Mouse (Mus musculus): ENCODE measurements around the gene Rbm14.

Gene Rbm14

GRCm38 (mm10) chr19:4811063-4811908 lies at the start of gene Rbm14, which contains the start of gene Gm21992:
Gene Rbm14 (minus strand): TSS chr19:4811634.
Gene Gm21992 (minus strand): TSS chr19:4811612.
- DNase-seq, result peak; percentile 99

DNA sequence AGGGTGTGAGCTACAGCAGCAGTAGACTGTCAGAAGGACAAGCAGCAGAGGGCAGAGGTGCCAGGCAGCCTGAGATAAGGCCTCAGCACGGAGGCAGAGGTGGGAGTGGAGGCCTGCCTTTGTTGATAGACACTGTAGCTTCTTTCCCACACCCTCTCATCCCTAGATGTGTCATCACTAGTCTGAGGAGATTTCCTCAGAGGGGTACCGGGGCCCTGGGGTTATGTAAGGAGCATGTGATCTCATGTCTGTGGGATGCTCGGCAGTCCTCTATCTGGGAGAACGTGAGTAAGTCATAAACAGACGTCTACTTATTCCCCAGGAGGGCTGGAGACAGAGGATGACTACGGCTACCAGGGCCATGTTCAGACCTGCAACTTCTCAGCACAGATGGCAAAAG lies 47.6 kb upstream of the Rbm14 start:
- no peak for DNase-seq

- no peak for DNase-seq
Observed at GRCm38 (mm10) chr19:4855951-4856350, 44.5 kb upstream of the Rbm14 start.

- DNase-seq, result no peak
Observed at GRCm38 (mm10) chr19:4855470-4855820, 44.0 kb upstream of the Rbm14 start.

- peak; percentile 95 for DNase-seq
Observed at GRCm38 (mm10) chr19:4854552-4855469, 43.4 kb upstream of the Rbm14 start, which contains the start of gene Ctsf. Gene Ctsf (plus strand): TSS chr19:4855130.

GRCm38 (mm10) chr19:4850281-4850680 lies 38.8 kb upstream of the Rbm14 start:
- DNase-seq, result no peak

- DNase-seq, result no peak
Observed at GRCm38 (mm10) chr19:4849800-4850199, 38.4 kb upstream of the Rbm14 start.

GRCm38 (mm10) chr19:4847490-4847889 lies 36.1 kb upstream of the Rbm14 start:
- no peak for DNase-seq

- DNase-seq, result no peak
Observed at GRCm38 (mm10) chr19:4845846-4846245, 34.4 kb upstream of the Rbm14 start.

GRCm38 (mm10) chr19:4842611-4843010 lies 31.2 kb upstream of the Rbm14 start:
- no peak for DNase-seq

DNA sequence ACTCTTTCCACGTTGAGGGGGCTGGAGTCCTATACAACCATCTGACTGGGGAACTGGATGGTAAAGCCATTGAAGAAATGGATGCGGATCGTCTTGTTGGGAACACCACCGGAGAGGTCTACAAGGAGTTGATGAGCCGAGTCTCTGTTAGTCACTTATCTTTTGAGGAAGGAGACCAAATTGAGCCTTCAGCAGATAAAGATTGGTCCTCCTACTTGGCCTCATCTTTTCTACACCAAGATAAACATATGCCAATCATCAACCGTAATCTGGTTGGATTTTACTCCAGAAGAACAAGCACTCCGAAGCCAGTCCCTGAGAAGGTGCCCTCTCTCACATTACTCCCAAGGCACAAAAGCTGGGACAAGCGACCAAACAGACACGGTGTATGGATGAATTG lies 29.4 kb upstream of the Rbm14 start:
- no peak for DNase-seq

GRCm38 (mm10) chr19:4839149-4839548 lies 27.7 kb upstream of the Rbm14 start, which contains the start of the genes Ccs and Ccdc87:
Gene Ccs (minus strand): TSS chr19:4839332.
Gene Ccdc87 (plus strand): TSS chr19:4839366.
- DNase-seq, result peak; percentile 97

GRCm38 (mm10) chr19:4838526-4839140 lies 27.2 kb upstream of the Rbm14 start:
- DNase-seq, result no peak

DNA sequence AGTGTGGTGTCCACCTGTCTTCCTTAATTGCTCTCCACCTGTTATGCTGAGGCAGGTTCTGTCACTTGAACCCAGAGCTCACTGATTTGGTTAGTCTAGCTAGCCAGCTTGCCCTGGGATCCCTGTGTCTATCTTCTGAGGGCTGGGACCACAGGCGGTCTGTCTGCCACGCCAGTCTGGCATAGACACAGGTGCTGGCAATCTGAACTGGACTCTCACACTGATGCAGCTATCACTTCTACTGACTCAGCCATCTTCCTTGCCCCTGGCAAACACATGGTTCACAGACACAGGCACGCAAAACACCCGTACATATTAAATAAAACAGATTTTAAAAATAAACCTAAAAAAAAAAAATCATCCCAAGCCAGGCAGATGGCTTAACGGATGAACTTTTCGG lies 25.6 kb upstream of the Rbm14 start:
- DNase-seq, result no peak

- DNase-seq, result no peak
Observed at GRCm38 (mm10) chr19:4836096-4836495, 24.7 kb upstream of the Rbm14 start.

- no peak for DNase-seq
Observed at GRCm38 (mm10) chr19:4833977-4834376, 22.5 kb upstream of the Rbm14 start.

GRCm38 (mm10) chr19:4829156-4829555 lies 17.7 kb upstream of the Rbm14 start:
- DNase-seq, result peak; percentile 80

- DNase-seq, result no peak
Observed at GRCm38 (mm10) chr19:4828444-4829114, 17.1 kb upstream of the Rbm14 start.

- peak; percentile 54 for DNase-seq
Observed at GRCm38 (mm10) chr19:4820678-4821303, 9.4 kb upstream of the Rbm14 start.

DNA sequence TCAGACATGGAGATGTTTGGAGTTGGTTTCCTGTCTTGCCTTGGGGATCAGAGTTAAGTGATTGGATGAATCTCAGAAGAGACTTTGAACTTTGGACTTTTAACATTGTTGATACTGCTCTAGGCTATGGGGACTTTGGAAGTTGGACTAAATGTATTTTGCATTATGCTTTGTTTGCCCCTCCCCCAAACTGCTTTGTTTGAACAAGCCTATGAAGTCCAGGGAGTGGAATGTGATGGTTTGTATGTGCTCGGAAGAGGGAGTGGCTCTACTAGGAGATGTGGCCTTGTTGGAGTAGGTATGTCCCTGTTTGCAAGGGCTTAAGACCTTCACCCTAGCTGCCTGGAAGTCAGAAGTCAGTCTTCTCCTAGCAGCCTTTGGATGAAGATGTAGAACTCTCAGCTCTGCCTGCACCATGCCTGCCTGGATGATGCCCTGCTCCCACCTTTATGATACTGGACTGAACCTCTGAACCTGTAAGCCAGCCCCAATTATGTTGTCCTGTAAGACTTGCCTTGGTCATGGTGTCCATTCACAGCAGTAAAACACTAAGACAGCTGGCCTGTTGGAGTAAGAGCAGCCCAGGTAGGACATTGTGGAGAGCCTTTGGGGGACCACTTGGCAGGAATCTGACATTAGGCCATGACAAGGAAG lies 5.9 kb upstream of the Rbm14 start:
- no peak for DNase-seq

DNA sequence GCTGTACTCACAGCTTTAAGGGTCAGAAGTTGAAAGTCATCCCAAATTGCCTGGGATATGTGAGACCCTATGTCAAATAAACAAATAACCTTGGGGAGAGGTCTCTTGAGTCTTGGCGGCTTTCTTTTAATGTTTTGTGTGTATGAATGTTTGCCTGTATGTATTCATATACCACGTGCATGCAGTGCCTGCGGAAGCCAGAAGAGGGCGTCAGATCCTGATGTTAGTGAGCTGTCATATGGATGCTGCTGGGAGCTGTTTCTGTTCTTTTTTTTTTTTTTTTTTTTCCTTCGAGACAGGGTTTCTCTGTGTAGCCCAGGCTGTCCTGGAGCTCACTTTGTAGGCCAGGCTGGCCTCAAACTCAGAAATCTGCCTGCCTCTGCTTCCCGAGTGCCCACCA lies 1.6 kb upstream of the Rbm14 start:
- no peak for DNase-seq

Measured in cerebellum, adult 11-12 months (tissue).